Mouse (Mus musculus): ENCODE data around the gene Slc24a3. TPM values are rescaled to one million over a fixed set of nuclear protein-coding genes. Genes with fewer than 3 reads are reported as not detected.

The Slc24a3 gene
- polyA plus RNA-seq, 1 experiment from 2014 or later: 8.8 TPM

DNA sequence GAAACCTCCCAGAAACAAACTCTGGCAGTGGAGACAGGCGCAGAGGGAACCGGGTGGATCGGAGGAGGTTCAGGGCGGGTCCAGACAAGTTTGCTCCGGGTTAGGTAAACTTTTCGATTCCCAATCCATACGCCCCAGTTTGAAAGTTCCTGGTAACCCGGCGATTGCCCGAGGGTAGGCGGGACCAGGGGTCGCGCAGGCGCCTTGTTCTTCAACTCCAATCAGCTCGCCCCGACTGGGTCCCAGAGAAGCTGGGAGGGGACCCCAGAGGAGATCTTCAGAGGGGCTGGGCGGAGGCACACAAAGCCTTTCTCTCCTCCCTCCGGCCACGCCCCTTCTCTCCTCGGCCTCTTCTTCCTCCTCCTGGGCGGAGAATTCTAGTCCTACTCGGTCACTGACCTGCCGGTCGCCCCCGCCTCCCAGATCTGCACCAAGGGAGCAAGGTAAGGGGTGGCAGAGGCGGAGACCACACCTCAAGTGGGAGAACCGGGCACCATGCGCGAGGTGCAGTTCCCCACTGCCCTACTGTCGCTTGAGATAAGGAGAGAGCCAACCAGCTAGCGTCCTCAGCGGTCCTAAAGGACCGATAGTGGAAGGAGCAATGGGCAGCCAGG lies 507.7 kb downstream of the Slc24a3 start, which contains the start of gene Rin2:
TSS of gene Rin2 (plus strand) at position 74 of the 614 bp plus-strand sequence.
- no peaks in the 10 kb centered on the region for H3K36me3 ChIP-seq (ENCODE audit: control insufficient read depth, insufficient read depth, low read length)
- under 1% methylated on average over 33 of the region's 33 CpGs for WGBS
- peak; percentile 89 for ATAC-seq (replicated peaks; ENCODE audit: low FRiP score, low TSS enrichment, low read depth)
- peak; percentile 86 for DNase-seq (ENCODE audit: low spot score)
- no peaks in the 10 kb centered on the region for H3K9me3 ChIP-seq (ENCODE audit: control insufficient read depth, low read length)
- no peaks in the 10 kb centered on the region for H3K27me3 ChIP-seq (replicated peaks; ENCODE audit: control insufficient read depth, insufficient read depth, low read length)
- peaks cover 19% of the 10 kb centered on the region for H3K4me1 ChIP-seq (replicated peaks; ENCODE audit: control insufficient read depth, insufficient read depth, low read length)
- peak within 1 kb of the TSS; percentile 66 for H3K9ac ChIP-seq (ENCODE audit: low read length)
- H3K4me2 ChIP-seq (ENCODE audit: low read length): peak within 1 kb of the TSS; percentile 84
- peak within 1 kb of the TSS; percentile 75 for H3K4me3 ChIP-seq (ENCODE audit: low read depth, low read length)
- peak within 1 kb of the TSS; percentile 80 for H3K27ac ChIP-seq (ENCODE audit: low read depth)

GRCm38 (mm10) chr2:145675756-145676543 lies 508.4 kb downstream of the Slc24a3 start:
- peak; percentile 51 for ATAC-seq (replicated peaks; ENCODE audit: low FRiP score, low TSS enrichment, low read depth)
- peak overlapping the region; percentile 84 for H3K4me2 ChIP-seq (ENCODE audit: low read length)
- 6% methylated on average over 27 of the region's 27 CpGs for WGBS
- DNase-seq (ENCODE audit: low spot score): no peak
- H3K4me3 ChIP-seq (ENCODE audit: low read depth, low read length): peak overlapping the region; percentile 75
- no peaks in the 10 kb centered on the region for H3K27me3 ChIP-seq (replicated peaks; ENCODE audit: control insufficient read depth, insufficient read depth, low read length)
- H3K27ac ChIP-seq (ENCODE audit: low read depth): peak overlapping the region; percentile 80
- H3K36me3 ChIP-seq (ENCODE audit: control insufficient read depth, insufficient read depth, low read length): no peaks in the 10 kb centered on the region
- H3K9me3 ChIP-seq (ENCODE audit: control insufficient read depth, low read length): no peaks in the 10 kb centered on the region
- H3K9ac ChIP-seq (ENCODE audit: low read length): peak overlapping the region; percentile 66
- H3K4me1 ChIP-seq (replicated peaks; ENCODE audit: control insufficient read depth, insufficient read depth, low read length): peaks cover 23% of the 10 kb centered on the region

- WGBS: 36% methylated on average over 3 of the region's 3 CpGs
- no peak overlapping the region for H3K9ac ChIP-seq (ENCODE audit: low read length)
- no peak overlapping the region for H3K4me3 ChIP-seq (ENCODE audit: low read depth, low read length)
- H3K4me2 ChIP-seq (ENCODE audit: low read length): peak overlapping the region; percentile 84
- DNase-seq (ENCODE audit: low spot score) (no peak), ATAC-seq (replicated peaks; ENCODE audit: low FRiP score, low TSS enrichment, low read depth) (no peak)
- H3K36me3 ChIP-seq (ENCODE audit: control insufficient read depth, insufficient read depth, low read length): no peaks in the 10 kb centered on the region
- no peak overlapping the region for H3K27ac ChIP-seq (ENCODE audit: low read depth)
- peaks cover 26% of the 10 kb centered on the region for H3K4me1 ChIP-seq (replicated peaks; ENCODE audit: control insufficient read depth, insufficient read depth, low read length)
- no peaks in the 10 kb centered on the region for H3K27me3 ChIP-seq (replicated peaks; ENCODE audit: control insufficient read depth, insufficient read depth, low read length)
- H3K9me3 ChIP-seq (ENCODE audit: control insufficient read depth, low read length): no peaks in the 10 kb centered on the region
Measured at GRCm38 (mm10) chr2:145676544-145676925, 509.0 kb downstream of the Slc24a3 start.

DNA sequence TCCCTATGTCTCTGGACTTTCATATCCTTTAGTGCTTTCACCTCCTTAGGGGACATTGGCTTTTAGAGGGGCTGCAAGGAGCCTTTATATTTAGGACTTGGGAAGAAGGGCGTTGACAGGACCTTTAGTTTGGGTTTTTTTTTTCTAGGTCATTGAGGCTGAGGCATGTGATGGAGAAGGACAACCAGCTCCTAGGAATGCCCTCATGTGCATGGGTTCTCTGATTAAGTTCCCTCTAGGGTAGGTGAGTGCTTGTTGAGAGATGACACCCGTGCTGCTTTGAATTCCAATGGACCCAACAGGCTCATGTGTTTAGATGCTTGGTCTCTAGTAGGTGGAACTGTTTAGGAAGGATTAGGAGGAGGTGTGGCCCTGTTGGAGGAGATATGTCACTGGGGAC lies 509.4 kb downstream of the Slc24a3 start:
- no peak overlapping the region for H3K4me3 ChIP-seq (ENCODE audit: low read depth, low read length)
- H3K4me2 ChIP-seq (ENCODE audit: low read length): peak overlapping the region; percentile 84

GRCm38 (mm10) chr2:145680141-145680540 lies 512.6 kb downstream of the Slc24a3 start:
- ATAC-seq (replicated peaks; ENCODE audit: low FRiP score, low TSS enrichment, low read depth) (no peak), DNase-seq (ENCODE audit: low spot score) (no peak)
- H3K27ac ChIP-seq (ENCODE audit: low read depth): no peak overlapping the region
- no peak overlapping the region for H3K4me3 ChIP-seq (ENCODE audit: low read depth, low read length)
- no peak overlapping the region for H3K4me2 ChIP-seq (ENCODE audit: low read length)
- H3K9ac ChIP-seq (ENCODE audit: low read length): no peak overlapping the region
- 60% methylated on average over 2 of the region's 2 CpGs for WGBS
- no peaks in the 10 kb centered on the region for H3K36me3 ChIP-seq (ENCODE audit: control insufficient read depth, insufficient read depth, low read length)
- H3K4me1 ChIP-seq (replicated peaks; ENCODE audit: control insufficient read depth, insufficient read depth, low read length): peaks cover 40% of the 10 kb centered on the region
- H3K27me3 ChIP-seq (replicated peaks; ENCODE audit: control insufficient read depth, insufficient read depth, low read length): no peaks in the 10 kb centered on the region
- H3K9me3 ChIP-seq (ENCODE audit: control insufficient read depth, low read length): no peaks in the 10 kb centered on the region

More for the DNA sequence above, 509.4 kb downstream of the Slc24a3 start:
- no peaks in the 10 kb centered on the region for H3K9me3 ChIP-seq (ENCODE audit: control insufficient read depth, low read length)
- H3K27me3 ChIP-seq (replicated peaks; ENCODE audit: control insufficient read depth, insufficient read depth, low read length): no peaks in the 10 kb centered on the region
- no peak for ATAC-seq (replicated peaks; ENCODE audit: low FRiP score, low TSS enrichment, low read depth)
- H3K36me3 ChIP-seq (ENCODE audit: control insufficient read depth, insufficient read depth, low read length): no peaks in the 10 kb centered on the region
- WGBS: 76% methylated on average over 2 of the region's 2 CpGs
- H3K27ac ChIP-seq (ENCODE audit: low read depth): no peak overlapping the region
- no peak overlapping the region for H3K9ac ChIP-seq (ENCODE audit: low read length)
- no peak for DNase-seq (ENCODE audit: low spot score)
- H3K4me1 ChIP-seq (replicated peaks; ENCODE audit: control insufficient read depth, insufficient read depth, low read length): peaks cover 28% of the 10 kb centered on the region

- peak overlapping the region; percentile 52; the same call in 1 of the 2 replicates for H3K27ac ChIP-seq (ENCODE audit: low read depth)
- H3K4me1 ChIP-seq (replicated peaks; ENCODE audit: control insufficient read depth, insufficient read depth, low read length): peaks cover 40% of the 10 kb centered on the region
Measured at GRCm38 (mm10) chr2:145680762-145681161, 513.2 kb downstream of the Slc24a3 start.

DNA sequence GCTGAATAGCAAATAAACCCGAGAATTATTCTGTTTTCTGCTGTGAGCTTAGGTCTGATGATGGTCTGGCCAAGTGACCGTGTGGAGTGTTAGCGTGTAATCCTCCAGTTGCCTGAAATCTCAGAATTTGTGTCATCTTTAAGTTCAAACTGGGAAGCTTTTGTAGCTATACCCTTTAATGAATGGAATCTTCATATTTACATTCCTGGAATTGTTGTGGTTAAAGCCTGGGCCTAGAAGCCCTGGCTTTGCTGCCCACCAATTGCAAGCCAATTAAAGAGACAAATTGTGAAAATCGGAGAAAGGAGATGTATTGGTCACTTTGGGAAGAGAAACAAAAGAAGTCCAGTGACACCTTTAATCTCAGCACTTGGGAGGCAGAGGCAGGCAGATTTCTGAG lies 514.1 kb downstream of the Slc24a3 start:
- no peaks in the 10 kb centered on the region for H3K27me3 ChIP-seq (replicated peaks; ENCODE audit: control insufficient read depth, insufficient read depth, low read length)
- 59% methylated on average over 4 of the region's 4 CpGs for WGBS
- peaks cover 34% of the 10 kb centered on the region for H3K4me1 ChIP-seq (replicated peaks; ENCODE audit: control insufficient read depth, insufficient read depth, low read length)
- no peak overlapping the region for H3K4me3 ChIP-seq (ENCODE audit: low read depth, low read length)
- no peaks in the 10 kb centered on the region for H3K36me3 ChIP-seq (ENCODE audit: control insufficient read depth, insufficient read depth, low read length)
- H3K27ac ChIP-seq (ENCODE audit: low read depth): peak overlapping the region; percentile 52; the same call in 1 of the 2 replicates
- DNase-seq (ENCODE audit: low spot score) (no peak), ATAC-seq (replicated peaks; ENCODE audit: low FRiP score, low TSS enrichment, low read depth) (no peak)
- no peak overlapping the region for H3K9ac ChIP-seq (ENCODE audit: low read length)
- H3K9me3 ChIP-seq (ENCODE audit: control insufficient read depth, low read length): no peaks in the 10 kb centered on the region
- no peak overlapping the region for H3K4me2 ChIP-seq (ENCODE audit: low read length)

More at GRCm38 (mm10) chr2:145680762-145681161, 513.2 kb downstream of the Slc24a3 start:
- ATAC-seq (replicated peaks; ENCODE audit: low FRiP score, low TSS enrichment, low read depth) (no peak), DNase-seq (ENCODE audit: low spot score) (no peak)
- Histone ChIP-seq H3K4me3 (ENCODE audit: low read depth, low read length) (no peak overlapping the region), H3K36me3 (ENCODE audit: control insufficient read depth, insufficient read depth, low read length) (no peaks in the 10 kb centered on the region), H3K9ac (ENCODE audit: low read length) (no peak overlapping the region), H3K9me3 (ENCODE audit: control insufficient read depth, low read length) (no peaks in the 10 kb centered on the region), H3K4me2 (ENCODE audit: low read length) (no peak overlapping the region), H3K27me3 (replicated peaks; ENCODE audit: control insufficient read depth, insufficient read depth, low read length) (no peaks in the 10 kb centered on the region)
- WGBS: 62% methylated on average over 9 of the region's 9 CpGs

DNA sequence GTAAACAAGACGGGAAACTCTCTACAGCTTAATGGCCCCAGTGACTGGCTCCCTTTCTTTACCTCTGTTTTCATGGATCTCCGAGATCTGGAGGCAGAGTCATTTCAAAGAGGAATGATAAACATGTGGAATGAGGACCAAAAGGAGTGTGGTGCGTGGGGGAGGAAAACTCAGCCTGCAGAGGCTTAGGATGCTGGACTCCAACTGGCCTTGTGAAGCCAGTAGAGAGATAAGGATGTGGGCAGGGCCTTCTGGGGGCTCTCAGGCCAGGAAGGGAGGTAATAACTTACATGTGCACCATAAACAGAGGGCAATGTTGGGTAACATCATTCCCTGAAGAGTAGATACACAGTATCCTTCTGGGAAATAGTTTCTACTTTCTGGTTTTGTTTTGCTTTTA lies 515.4 kb downstream of the Slc24a3 start:
- WGBS: 19% methylated on average over 3 of the region's 3 CpGs
- no peak overlapping the region for H3K4me3 ChIP-seq (ENCODE audit: low read depth, low read length)
- H3K9ac ChIP-seq (ENCODE audit: low read length): no peak overlapping the region
- H3K4me2 ChIP-seq (ENCODE audit: low read length): 0 out of 2 replicates have a peak overlapping the region, but pooled peaks have one; percentile 7
- H3K4me1 ChIP-seq (replicated peaks; ENCODE audit: control insufficient read depth, insufficient read depth, low read length): peaks cover 30% of the 10 kb centered on the region
- H3K36me3 ChIP-seq (ENCODE audit: control insufficient read depth, insufficient read depth, low read length): no peaks in the 10 kb centered on the region
- ATAC-seq (replicated peaks; ENCODE audit: low FRiP score, low TSS enrichment, low read depth) (no peak), DNase-seq (ENCODE audit: low spot score) (no peak)
- H3K27me3 ChIP-seq (replicated peaks; ENCODE audit: control insufficient read depth, insufficient read depth, low read length): no peaks in the 10 kb centered on the region
- H3K27ac ChIP-seq (ENCODE audit: low read depth): peak overlapping the region; percentile 9
- H3K9me3 ChIP-seq (ENCODE audit: control insufficient read depth, low read length): no peaks in the 10 kb centered on the region
